Mouse (Mus musculus) forebrain, postnatal 0 days (tissue): ENCODE measurements around the gene Gm12789. TPM values are rescaled to one million over a fixed set of nuclear protein-coding genes. Genes with fewer than 3 reads are reported as not detected.
"Not testable (repeated sequence)": the region's sequence is repeated elsewhere in the genome, so short reads cannot be mapped to it uniquely, and the experiment has no call there.

Experiments used
- ATAC-seq: fragments of 200-750 bp; cut with Nextera tagmentation; 2 replicates; pipeline ENCODE4 v1.8.0; 2017; ENCODE audit warnings: mild to moderate bottlenecking, moderate library complexity
- DNase-seq: peaks from one replicate; pipeline ENCODE4 v3.0.0-alpha.2; 2015
- H3K27ac ChIP-seq: fragments of 300-500 bp; sonication (generic); 2 replicates; pipeline ENCODE4 v1.5.1; 2014; ENCODE audit warnings: low read depth, mild to moderate bottlenecking, antibody characterized with exemption, low read length, moderate library complexity, mixed read lengths
- H3K27me3 ChIP-seq: fragments of 300-500 bp; sonication (generic); 2 replicates; pipeline ENCODE4 v1.6.1; 2014; ENCODE audit warnings: mild to moderate bottlenecking, low read length, mixed read lengths; ENCODE audit not compliant: insufficient read depth
- H3K36me3 ChIP-seq: fragments of 300-500 bp; sonication (generic); 2 replicates; pipeline ENCODE4 v1.6.1; 2014; ENCODE audit warnings: mild to moderate bottlenecking, moderate library complexity; ENCODE audit not compliant: insufficient read depth
- H3K4me1 ChIP-seq: fragments of 300-500 bp; sonication (generic); 2 replicates; pipeline ENCODE4 v1.6.1; 2014; ENCODE audit warnings: antibody characterized with exemption; ENCODE audit not compliant: insufficient read depth
- H3K4me2 ChIP-seq: fragments of 300-500 bp; sonication (generic); 2 replicates; pipeline ENCODE4 v1.6.1; 2014; ENCODE audit warnings: low read depth, mild to moderate bottlenecking, moderate library complexity
- H3K4me3 ChIP-seq: fragments of 300-500 bp; sonication (generic); 2 replicates; pipeline ENCODE4 v1.5.1; 2014; ENCODE audit warnings: low read depth, low read length, mixed read lengths
- H3K9ac ChIP-seq: fragments of 300-500 bp; sonication (generic); 2 replicates; pipeline ENCODE4 v1.6.1; 2014; ENCODE audit warnings: mild to moderate bottlenecking
- H3K9me3 ChIP-seq: fragments of 300-500 bp; sonication (generic); 2 replicates; pipeline ENCODE4 v1.6.1; 2016; ENCODE audit warnings: low read length
- CTCF ChIP-seq: sonication (generic); IDR thresholded peaks from 2 replicates; pipeline ENCODE4 v1.5.1; 2016; ENCODE audit warnings: antibody characterized with exemption, control low read depth, low read depth
- WGBS: fragments of 180-500 bp; shearing (Covaris S2); extraction: QIAGEN DNeasy Blood & Tissue Kit; methylation state at CpG from one replicate; pipeline ENCODE4 v1.1.7; 2014; 5-methylcytosine and 5-hydroxymethylcytosine counted together
- polyA plus RNA-seq: library from polyadenylated mRNA; unstranded; fragments of >200 nt; fragmentation: Nextera tagmentation; extraction: Ambion mirVana; gene quantifications from 2 replicates; pipeline ENCODE4 v1.2.1, GENCODE M21; 2015
- total RNA-seq: library from RNA; depleted of rRNA; stranded (reverse); fragments of >200 nt; gene quantifications from 2 replicates; pipeline ENCODE4 v1.2.3, GENCODE M21; 2014; rRNA removed

Gene Gm12789
- total RNA-seq: not detected in 2 replicates
- polyA plus RNA-seq: not detected in 2 replicates

DNA sequence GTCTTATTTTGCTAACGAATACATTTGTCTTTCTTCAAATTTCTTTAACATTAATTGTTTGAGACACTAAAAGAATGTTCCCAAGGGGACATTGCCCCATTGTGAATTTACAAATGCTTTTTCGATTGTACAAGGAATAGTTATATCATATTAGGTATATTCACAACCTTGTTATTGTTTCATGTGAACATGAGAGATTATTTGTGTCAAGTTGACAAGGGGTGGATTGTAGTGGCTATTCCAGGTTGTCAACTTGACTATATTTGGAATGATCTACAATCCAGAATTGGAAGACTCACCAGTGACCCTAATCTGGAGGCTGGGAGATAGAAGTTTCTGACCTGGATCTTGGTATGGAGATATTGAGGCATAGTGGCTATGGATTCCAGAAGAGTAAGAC, at the start of gene Gm12789:
TSS of gene Gm12789 (plus strand) at position 301 of the 400 bp plus-strand sequence.
- not testable (repeated sequence) for H3K9me3 ChIP-seq, DNase-seq, H3K9ac ChIP-seq, ATAC-seq, H3K36me3 ChIP-seq, H3K27me3 ChIP-seq, H3K4me3 ChIP-seq, H3K4me1 ChIP-seq, H3K4me2 ChIP-seq, H3K27ac ChIP-seq
- 94% methylated on average over 2 of the region's 2 CpGs for WGBS

DNA sequence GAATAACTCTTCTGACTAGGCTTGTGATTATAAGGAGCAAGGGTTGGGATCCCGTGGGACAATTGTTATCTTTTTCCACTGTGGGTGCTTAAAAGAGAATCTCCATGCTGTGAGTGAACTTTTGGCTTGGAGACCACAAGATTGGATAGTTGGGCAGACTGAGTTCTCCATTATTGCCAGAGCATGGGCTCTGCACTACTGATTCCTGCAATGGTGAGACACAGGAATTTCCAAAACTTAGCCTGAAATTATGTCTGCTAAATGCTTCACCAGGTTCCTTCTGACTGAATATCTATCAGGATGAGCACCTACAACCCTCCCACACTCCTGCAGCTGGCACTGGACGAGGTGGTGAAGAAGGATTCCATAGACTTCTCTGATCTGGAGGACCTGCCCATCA, 46.3 kb upstream of the Gm12789 start, which contains the start of gene Gm12794:
TSS of gene Gm12794 (plus strand) at position 301 of the 400 bp plus-strand sequence.
- DNase-seq, H3K9ac ChIP-seq, ATAC-seq, H3K4me1 ChIP-seq, H3K27ac ChIP-seq, H3K36me3 ChIP-seq, H3K4me2 ChIP-seq, H3K4me3 ChIP-seq, H3K27me3 ChIP-seq, H3K9me3 ChIP-seq: not testable (repeated sequence)
- WGBS: 77% methylated on average over 2 of the region's 2 CpGs

DNA sequence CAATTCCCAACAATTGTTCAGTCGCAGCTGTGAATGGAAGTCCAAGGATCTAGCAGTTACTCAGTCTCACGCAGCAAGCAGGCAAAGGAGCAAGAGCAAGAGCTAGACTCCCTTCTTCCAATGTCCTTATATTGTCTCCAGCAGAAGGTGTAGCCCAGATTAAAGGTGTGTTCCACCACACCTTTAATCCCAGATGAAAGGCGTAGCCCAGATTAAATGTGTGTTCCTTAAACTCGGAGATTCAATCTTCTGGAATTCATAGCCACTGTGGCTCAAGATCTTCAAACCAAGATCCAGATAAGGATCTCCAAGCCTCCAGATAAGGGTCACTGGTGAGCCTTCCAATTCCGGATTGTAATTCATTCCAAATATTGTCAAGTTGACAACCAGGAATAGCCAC, 5.5 kb upstream of the Gm12789 start, which contains the start of gene Gm12790:
TSS of gene Gm12790 (minus strand) at position 101 of the 400 bp plus-strand sequence.
- H3K27me3 ChIP-seq, H3K9me3 ChIP-seq, H3K27ac ChIP-seq, ATAC-seq, H3K9ac ChIP-seq, H3K4me3 ChIP-seq, DNase-seq, H3K4me1 ChIP-seq, H3K36me3 ChIP-seq, H3K4me2 ChIP-seq: not testable (repeated sequence)
- 78% methylated on average over 1 of the region's 5 CpGs for WGBS

DNA sequence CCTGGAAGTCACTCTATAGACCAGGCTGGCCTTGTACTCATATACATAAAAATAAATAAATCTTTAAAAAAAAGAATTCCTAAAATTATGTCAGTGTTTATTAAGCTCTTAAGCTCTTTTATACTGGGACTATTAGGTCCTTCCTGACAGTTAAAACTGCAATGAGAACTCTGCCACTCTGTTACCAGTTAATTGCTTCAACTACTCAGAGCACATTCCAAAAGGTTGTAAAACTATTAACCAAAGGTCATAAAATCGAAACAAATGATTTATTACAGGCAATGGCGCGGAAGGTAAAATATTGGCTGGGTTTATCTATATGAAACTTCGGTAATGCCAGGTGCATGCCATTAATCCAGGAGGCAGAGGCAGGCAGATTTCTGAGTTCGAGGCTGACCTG, 748 bp upstream of the Gm12789 start:
- WGBS: 93% methylated on average over 5 of the region's 5 CpGs
- Histone ChIP-seq H3K36me3 (no peaks in the 10 kb centered on the region), H3K4me1 (no peaks in the 10 kb centered on the region), H3K4me2 (no peak overlapping the region), H3K9me3 (no peaks in the 10 kb centered on the region), H3K4me3 (no peak overlapping the region), H3K9ac (no peak overlapping the region), H3K27ac (no peak overlapping the region), H3K27me3 (no peaks in the 10 kb centered on the region)
- ATAC-seq (no peak), DNase-seq (no peak)
- no peak for TF ChIP-seq CTCF

DNA sequence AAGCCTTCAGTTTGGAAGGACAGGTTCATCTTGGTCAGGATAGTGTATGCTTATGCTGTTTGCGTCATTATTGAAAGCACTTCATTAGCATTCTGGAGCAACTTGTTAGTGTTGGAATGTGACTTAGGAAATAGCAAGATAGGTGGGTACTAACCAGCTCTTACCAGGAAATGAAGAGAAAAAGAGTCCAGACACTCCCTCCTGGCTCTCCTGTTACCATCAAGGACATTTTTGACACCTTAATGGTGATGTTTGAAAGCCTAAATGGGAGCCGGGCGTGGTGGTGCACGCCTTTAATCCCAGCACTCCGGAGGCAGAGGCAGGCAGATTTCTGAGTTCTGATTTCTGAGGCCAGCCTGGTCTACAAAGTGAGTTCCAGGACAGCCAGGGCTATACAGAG, 11.0 kb downstream of the Gm12789 start:
- H3K9me3 ChIP-seq: no peaks in the 10 kb centered on the region
- no peaks in the 10 kb centered on the region for H3K4me1 ChIP-seq
- no peaks in the 10 kb centered on the region for H3K36me3 ChIP-seq
- no peak overlapping the region for H3K4me3 ChIP-seq
- H3K27ac ChIP-seq: no peak overlapping the region
- DNase-seq (no peak), ATAC-seq (no peak)
- 93% methylated on average over 5 of the region's 5 CpGs for WGBS
- no peak overlapping the region for H3K4me2 ChIP-seq
- TF ChIP-seq CTCF: no peak
- no peaks in the 10 kb centered on the region for H3K27me3 ChIP-seq
- no peak overlapping the region for H3K9ac ChIP-seq

DNA sequence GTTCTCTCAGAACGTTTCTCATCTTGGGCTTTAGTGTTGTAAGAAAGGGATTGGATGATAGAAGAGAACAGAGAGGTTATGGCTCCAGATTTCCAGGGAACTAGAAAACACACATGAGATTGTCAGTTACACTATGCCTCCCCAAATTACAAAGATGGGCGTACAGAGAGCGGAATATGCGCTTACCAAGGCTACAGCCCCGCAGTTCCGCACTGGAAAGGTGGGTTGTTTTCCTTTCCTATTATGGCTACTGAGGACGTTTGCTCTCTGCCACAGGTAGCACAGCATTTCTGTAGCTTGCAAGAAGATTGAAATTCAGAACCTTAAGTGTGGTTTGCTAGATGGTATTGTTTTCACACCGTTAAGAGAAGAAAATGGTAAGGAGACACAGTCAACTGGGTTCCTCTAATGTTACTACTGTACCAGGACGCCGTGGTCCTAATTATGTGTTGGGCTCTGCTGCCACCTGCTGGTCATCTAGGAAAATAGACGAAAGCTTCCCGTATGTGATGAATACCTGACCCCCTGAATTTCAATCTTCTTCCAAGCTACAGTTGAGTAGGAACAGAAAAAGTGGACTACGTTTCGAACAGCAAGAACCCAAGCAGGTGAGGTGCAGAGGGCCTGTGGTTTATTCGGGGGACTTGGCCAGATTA, 12.0 kb downstream of the Gm12789 start:
- no peak overlapping the region for H3K4me3 ChIP-seq
- no peaks in the 10 kb centered on the region for H3K36me3 ChIP-seq
- DNase-seq: peak; percentile 90
- TF ChIP-seq CTCF: peak; percentile 91
- H3K27me3 ChIP-seq: no peaks in the 10 kb centered on the region
- 37% methylated on average over 15 of the region's 15 CpGs for WGBS
- H3K4me1 ChIP-seq: no peaks in the 10 kb centered on the region
- no peak overlapping the region for H3K9ac ChIP-seq
- H3K4me2 ChIP-seq: no peak overlapping the region
- no peaks in the 10 kb centered on the region for H3K9me3 ChIP-seq
- peak; percentile 85 for ATAC-seq
- no peak overlapping the region for H3K27ac ChIP-seq

DNA sequence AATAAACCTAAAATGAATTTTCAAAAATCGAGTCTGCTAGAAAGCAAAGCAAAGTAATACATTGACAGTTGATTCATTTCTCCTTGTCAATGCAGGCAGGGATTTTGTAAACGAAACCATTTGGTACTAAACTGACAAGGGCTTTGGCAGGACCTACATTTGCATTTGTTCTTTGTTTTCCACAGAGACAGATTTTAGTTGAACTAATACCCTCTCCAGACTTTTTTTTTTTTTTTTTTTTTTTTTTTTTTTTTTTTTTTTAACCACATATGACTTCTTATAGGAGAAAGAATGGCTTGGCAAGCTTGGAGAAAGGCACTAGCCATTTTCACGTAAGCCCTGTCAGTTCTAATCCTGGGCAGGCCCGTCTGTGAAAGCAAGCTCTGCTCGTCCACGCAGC, 40.2 kb downstream of the Gm12789 start:
- no peak overlapping the region for H3K4me2 ChIP-seq
- WGBS: 85% methylated on average over 6 of the region's 6 CpGs
- DNase-seq: no peak

More for the DNA sequence above, 40.2 kb downstream of the Gm12789 start:
- no peak for TF ChIP-seq CTCF
- Histone ChIP-seq H3K36me3 (no peaks in the 10 kb centered on the region), H3K27ac (no peak overlapping the region), H3K4me3 (no peak overlapping the region), H3K9me3 (no peaks in the 10 kb centered on the region), H3K9ac (no peak overlapping the region), H3K4me1 (no peaks in the 10 kb centered on the region), H3K27me3 (no peaks in the 10 kb centered on the region)
- ATAC-seq: no peak

Other genes with a start within 250 kb of the Gm12789 start
- not detected in 2 replicates for gene B020004J07Rik, start 142.6 kb upstream of the Gm12789 start, total RNA-seq
- not detected in 2 replicates for gene B020004J07Rik, start 142.6 kb upstream of the Gm12789 start, polyA plus RNA-seq
- gene C130073F10Rik, start 92.8 kb upstream of the Gm12789 start, total RNA-seq: not detected in 2 replicates
- not detected in 2 replicates for gene C130073F10Rik, start 92.8 kb upstream of the Gm12789 start, polyA plus RNA-seq
- gene Gm12800, start 77.5 kb upstream of the Gm12789 start, total RNA-seq: not detected in 2 replicates
- not detected in 2 replicates for gene Gm12800, start 77.5 kb upstream of the Gm12789 start, polyA plus RNA-seq
- not detected in 2 replicates for gene Gm12794, start 46.2 kb upstream of the Gm12789 start, total RNA-seq
- not detected in 2 replicates for gene Gm12794, start 46.2 kb upstream of the Gm12789 start, polyA plus RNA-seq
- not detected in 2 replicates for gene Gm12790, start 5.6 kb upstream of the Gm12789 start, total RNA-seq
- not detected in 2 replicates for gene Gm12790, start 5.6 kb upstream of the Gm12789 start, polyA plus RNA-seq
- gene Pde4b, start 100.9 kb downstream of the Gm12789 start, total RNA-seq: 62.9 and 76.2 TPM in 2 replicates
- 37.7 and 49.7 TPM in 2 replicates for gene Pde4b, start 100.9 kb downstream of the Gm12789 start, polyA plus RNA-seq